Mouse (Mus musculus): ENCODE results near the gene Foxp1.

DNA sequence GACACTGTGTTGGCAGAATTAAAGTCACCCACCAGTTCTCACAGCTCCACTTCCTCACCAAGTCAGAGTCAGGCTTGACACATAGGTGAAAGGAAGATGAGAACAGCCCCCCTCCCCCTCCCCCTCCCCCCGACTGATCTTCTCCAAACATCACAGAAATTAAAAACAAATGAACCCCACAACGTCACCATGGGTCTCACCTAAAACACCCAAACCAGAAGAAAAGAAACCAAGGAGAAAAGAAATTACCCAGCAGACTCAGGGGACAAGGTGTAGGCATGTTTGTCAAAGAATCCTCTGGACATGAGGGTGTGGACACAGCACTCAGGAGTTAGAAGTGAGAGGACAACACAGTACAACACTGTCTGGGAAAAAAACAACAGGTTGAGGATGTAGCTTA lies 93.6 kb downstream of the Foxp1 start:
- TF ChIP-seq EP300 (IDR thresholded peaks at IDR 0.05) (no peak), CTCF (IDR thresholded peaks at IDR 0.05) (no peak)
